17 mouse cellular contexts compared by ENCODE assay signal in the genomic region with DNA sequence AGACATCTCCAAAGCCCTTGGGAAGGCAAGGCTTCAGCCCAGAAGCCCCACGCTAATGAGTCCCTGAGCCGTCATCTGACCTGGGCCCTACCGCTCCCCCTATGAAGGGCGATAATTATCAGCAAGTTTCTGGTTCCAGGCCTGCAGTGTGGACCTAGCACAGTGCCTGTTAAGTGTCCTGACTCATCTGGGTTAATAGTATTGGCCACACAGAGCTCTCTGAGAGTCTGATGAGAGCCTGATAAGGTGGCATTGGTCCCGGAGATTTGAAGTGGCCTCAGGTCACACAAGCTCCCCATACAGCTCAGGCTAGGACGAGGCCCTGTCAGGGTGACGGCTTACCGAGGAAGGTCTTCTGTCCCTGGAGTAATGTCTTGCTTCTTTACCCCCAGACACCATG. TPM values are rescaled to one million over a fixed set of nuclear protein-coding genes. Genes with fewer than 3 reads are reported as not detected.
"Had no signal": no experiment of that assay in that cellular context is flagged by ENCODE, and none has a peak within 500 bp of the region (broad histone marks: within the 10 kb centered on the region; RNA-seq: fewer than 3 reads in every experiment).

No protein-coding gene starts in this region.

- H3K27ac ChIP-seq: limb, embryonic 12.5 days; limb, embryonic 15.5 days; liver, embryonic 14.5 days; stomach, postnatal 0 days had no signal

- H3K4me3 ChIP-seq: limb, embryonic 12.5 days; limb, embryonic 15.5 days had no signal

- DNase-seq: kidney, adult 18-20 months; kidney, adult 9 months; left cerebral cortex, postnatal 4 days; liver, postnatal 0 days; midbrain, embryonic 14.5 days; thymus, adult 2 months; thymus, postnatal 14 days; thymus, postnatal 4 days had no signal

- H3K4me1 ChIP-seq: limb, embryonic 12.5 days; limb, embryonic 15.5 days had no signal

- H3K4me2 ChIP-seq: limb, embryonic 12.5 days; limb, embryonic 15.5 days; liver, embryonic 11.5 days; midbrain, embryonic 11.5 days had no signal

- ATAC-seq: intestine, embryonic 16.5 days; liver, postnatal 0 days had no signal

- H3K27me3 ChIP-seq: limb, embryonic 12.5 days; limb, embryonic 15.5 days had no signal

- H3K9ac ChIP-seq: limb, embryonic 12.5 days; limb, embryonic 15.5 days; liver, embryonic 14.5 days; liver, postnatal 0 days had no signal

- H3K9me3 ChIP-seq: limb, embryonic 12.5 days; limb, embryonic 15.5 days had no signal

RNA-seq across cellular contexts. Expression of gene Fxyd2, which starts 9.9 kb away (rescaled TPM):
- total RNA-seq: megakaryocyte-erythroid progenitor cell, adult 5-6 weeks had no signal

RNA-seq across cellular contexts. Expression of gene Fxyd6, which starts 19.6 kb away (rescaled TPM):
- total RNA-seq: megakaryocyte progenitor cell, adult 5-6 weeks had no signal

RNA-seq across cellular contexts. Expression of gene Dscaml1, which starts 36.8 kb away (rescaled TPM):
- total RNA-seq: megakaryocyte progenitor cell, adult 5-6 weeks; megakaryocyte-erythroid progenitor cell, adult 5-6 weeks had no signal
- polyA plus RNA-seq: liver, embryonic 14.5 days; liver, postnatal 0 days had no signal
